Mouse (Mus musculus) adrenal gland, postnatal 36 days (tissue): Measurements from ENCODE around the gene Gm36028. TPM values are rescaled to one million over a fixed set of nuclear protein-coding genes. Genes with fewer than 3 reads are reported as not detected.

Experiments used
- DNase-seq, 2 experiments: peaks; one replicate each; pipeline ENCODE4 v3.0.0; 2021; ENCODE audit warnings: mixed read lengths in 1 of 2
- long read RNA-seq, 2 experiments: library from polyadenylated mRNA; stranded (forward); transcript quantifications; one replicate each; pipeline ENCODE4 v2.0.0; 2021; ENCODE audit warnings: borderline sequencing depth in 2 of 2
- total RNA-seq, 2 experiments: library from RNA; stranded (reverse); gene quantifications; 2 replicates each; pipeline ENCODE4 v1.2.3; 2021

Gene Gm36028
- total RNA-seq = under 1 TPM in 1 of 2 experiments, not detected in 1; 0.49 TPM
- long read RNA-seq, experiment 1, partial matches to known transcripts = 0 of 1 reads
- long read RNA-seq, experiment 1, other reads (novel, unspliced or antisense) = 0 of 1 reads
- long read RNA-seq, experiment 2 = 0 reads

DNA sequence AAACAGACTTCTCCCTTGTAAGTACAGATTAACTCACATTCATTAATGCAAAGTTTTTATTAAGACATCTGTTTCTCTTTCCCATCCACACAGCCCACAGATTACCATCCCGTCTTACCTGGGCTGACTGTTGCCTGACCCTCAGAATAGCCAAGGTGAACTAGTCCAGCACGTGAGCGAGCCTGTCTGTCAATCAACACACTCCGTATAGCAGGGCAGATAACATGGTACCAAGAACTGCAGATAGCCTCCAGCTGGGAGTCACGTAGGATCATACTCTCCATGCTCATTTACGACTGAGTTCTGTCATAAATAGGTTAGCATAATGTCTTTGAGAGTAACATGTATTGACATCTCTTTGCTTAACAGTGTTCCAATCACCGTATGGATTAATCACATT, at the start of gene Gm36028:
Gm36028 (minus strand) TSS at position 118 of the 400 bp plus-strand sequence.
- no peak for DNase-seq

DNA sequence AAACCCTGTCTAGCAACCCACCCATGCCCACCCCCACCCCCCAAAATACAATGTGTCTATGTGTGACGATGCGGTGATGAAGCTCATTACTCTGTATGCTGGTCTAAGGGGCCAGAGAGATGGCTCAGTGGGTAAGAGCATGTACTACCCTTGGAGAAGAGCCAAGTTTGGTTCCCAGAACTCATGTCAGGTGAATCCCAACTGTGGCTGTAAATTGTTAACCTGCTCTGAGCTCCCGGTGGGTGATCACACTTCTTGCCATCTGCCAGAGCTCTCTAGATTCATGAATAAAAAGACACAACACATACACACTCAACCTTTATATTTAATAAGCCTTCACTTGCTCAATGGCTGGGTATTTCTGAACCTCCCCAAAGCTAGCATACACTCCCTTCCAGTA, 45.5 kb upstream of the Gm36028 start:
- no peak for DNase-seq

DNA sequence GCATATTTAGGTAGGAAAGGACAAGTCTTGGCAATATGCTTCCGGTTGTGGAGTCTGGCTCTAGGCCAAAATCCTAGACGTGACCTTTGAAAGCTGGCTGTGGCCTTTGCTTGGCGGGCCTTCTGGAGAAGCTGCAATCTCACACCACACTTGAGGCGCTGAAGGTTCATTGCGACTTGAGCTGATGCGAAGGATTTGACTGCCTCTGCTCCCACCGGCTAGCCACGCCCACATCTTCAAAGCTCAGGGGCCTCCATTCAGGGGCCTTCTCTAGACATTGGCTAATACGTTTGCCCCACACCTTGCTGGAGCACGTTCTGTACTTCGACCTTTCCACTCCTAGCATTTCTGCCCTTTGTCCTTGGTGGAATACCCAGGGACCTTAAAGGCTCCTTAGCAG, 40.4 kb upstream of the Gm36028 start:
- DNase-seq = no peak

DNA sequence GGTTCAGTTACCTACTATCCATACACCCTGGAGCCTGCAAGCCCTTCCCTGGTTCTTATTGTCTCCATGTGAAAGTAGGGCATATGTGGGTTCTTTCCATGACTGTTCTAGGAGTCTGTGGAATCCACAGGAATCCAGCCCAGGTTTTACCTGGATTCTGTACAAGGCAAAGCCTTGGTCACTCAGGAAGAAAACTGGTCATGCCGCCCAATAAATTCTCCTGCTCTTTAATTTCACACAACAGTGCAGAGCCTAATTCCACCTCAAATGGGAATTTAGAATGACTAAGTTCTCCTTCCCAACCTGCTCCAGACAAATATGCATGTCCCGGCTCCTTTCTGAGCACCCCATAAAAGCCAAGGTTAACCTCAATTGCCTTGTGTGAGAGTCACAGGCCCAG, 38.4 kb upstream of the Gm36028 start:
- peak; percentile 32 to 38 for DNase-seq

DNA sequence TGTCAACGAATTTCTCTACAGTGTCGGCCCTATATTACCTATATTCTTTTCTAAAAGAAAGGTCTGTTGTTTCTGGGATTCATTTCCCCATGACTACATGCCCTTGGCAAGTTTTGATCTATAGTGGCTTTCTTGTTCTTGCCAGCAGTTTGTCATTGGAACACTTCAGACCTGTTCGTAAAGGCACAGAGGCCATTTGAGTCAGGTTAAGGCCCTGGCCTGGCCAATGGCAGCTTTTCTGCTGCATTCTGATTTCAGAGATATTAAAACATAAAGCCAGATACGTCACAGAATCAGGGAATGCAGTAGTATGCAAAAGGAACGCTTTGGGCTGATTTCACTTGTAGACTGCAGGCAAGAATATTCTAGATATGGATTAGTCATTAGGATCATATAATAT, 37.8 kb upstream of the Gm36028 start:
- DNase-seq = no peak

DNA sequence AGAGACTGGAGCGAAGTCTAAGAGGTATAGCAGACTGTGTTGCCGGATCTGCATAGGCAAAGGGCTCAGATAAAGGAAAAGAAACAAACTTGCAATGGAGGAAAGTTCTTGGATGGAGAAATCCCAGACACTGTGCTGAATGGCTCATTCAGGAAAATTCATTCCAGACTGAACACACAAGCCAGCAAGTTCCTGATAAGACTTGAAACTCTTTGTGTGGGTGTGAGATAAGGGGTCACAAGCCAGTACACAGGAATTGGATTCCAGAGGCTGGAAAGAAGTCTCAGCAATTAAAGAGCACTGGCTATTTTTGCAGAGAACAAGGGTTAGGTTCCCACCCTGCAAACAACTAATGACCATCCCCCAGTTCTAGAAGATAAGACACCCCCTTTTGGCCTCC, 33.0 kb upstream of the Gm36028 start:
- DNase-seq = no peak

DNA sequence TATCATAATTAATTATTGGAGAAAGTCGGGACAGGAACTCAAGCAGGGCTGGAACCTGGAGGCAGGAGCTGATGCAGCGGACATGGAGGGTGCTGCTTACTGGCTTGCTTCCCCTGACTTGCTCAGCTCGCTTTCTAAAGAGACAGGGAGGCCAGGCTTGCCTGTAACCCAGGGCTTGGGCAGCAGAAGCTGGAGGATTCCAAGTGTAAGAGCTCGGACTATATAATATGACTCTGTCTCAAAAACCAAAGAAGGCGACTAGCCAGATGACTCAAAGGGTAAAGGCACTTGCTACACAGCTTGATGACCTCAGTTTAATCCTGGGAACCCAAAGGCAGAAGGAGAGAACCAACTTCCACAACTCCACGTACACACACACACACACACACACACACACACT, 32.4 kb upstream of the Gm36028 start:
- no peak for DNase-seq

DNA sequence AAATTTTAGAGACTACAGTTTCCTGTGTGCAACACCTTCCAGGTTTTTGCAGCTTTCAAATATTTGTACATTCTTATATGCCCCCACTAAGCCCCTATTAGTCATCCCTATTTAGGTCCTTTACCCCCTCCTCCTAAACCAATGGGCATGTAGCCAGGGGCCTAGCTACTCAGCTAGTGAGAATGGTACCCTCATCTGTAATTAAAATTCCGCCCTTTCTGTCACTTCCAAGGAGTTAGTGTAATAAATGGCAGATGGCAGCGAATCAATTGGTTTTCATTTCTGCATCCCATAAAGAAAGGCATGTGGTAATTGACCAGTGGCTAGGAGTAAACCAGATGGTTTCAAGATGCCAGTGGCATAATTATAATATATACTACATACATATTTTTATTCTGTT, 31.7 kb upstream of the Gm36028 start:
- DNase-seq = no peak

DNA sequence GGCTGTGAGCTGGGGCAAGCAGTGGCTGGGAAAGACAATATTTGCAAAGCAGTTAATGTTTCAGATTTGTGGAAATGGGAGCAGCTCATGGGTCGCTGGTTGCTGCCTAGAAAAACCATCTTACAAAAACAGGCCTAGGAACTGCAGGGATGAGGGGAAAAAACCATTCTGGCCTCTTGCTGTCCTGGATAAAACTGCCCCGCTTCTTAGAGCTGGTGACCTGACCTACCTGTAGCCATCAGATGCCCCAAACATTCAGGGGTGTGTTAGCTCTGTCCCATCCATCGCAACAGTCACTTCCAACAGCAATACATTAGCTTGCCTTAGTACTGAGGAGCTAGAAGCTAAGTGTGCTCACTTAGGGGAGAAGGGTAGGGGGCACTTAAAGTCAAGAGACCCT, 28.0 kb upstream of the Gm36028 start:
- no peak for DNase-seq

DNA sequence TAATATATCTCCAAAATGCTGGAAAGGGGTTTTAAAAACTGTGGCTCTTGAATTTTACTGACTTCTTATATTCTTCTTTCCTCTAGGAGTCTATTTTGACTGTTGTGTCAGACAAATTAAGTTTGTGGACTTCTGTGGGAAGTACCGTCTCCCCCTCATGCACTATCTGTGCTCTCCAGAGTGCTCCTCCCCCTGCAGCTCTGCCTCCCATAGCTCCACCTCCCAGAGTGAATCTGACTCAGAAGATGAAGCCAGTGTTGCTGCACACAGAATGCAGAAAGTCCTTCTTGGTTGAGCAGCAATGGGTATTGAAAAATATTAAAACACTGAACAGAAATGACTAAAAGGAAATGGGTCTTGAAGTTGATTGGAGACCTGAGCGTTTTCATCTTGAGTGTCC, 20.2 kb upstream of the Gm36028 start:
- DNase-seq = peak; percentile 56 to 69

DNA sequence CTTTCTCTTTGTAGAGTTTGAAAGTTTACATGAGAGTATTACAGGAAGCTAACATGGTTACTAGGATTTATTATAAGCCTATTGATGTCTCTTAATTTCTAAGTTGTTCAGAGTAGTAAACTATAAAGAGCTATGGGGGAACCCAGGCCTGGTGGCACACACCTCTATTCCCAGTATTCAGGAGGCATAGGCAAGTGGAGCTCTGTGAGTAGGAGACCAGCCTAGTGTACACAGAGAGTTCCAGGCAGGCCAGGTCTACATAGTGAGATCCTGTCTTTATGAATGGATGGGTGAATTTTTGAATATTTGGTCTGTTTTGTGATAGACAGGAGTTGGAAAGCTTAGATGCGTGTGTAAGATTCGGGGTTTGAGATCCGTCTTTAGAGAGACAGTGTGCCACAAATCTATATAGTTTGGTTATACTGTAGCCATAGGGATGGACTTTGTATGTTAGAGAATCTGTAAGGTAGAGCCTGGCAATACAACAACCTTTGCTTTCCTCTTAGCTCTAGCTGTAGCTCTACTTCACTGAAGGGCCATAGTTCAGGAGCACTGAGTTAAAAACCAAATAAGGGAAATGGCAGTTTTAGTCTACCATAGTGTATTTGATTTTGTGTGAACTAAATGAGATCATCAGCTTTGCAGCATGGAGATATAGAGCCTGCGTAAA, 18.9 kb upstream of the Gm36028 start:
- DNase-seq = no peak

DNA sequence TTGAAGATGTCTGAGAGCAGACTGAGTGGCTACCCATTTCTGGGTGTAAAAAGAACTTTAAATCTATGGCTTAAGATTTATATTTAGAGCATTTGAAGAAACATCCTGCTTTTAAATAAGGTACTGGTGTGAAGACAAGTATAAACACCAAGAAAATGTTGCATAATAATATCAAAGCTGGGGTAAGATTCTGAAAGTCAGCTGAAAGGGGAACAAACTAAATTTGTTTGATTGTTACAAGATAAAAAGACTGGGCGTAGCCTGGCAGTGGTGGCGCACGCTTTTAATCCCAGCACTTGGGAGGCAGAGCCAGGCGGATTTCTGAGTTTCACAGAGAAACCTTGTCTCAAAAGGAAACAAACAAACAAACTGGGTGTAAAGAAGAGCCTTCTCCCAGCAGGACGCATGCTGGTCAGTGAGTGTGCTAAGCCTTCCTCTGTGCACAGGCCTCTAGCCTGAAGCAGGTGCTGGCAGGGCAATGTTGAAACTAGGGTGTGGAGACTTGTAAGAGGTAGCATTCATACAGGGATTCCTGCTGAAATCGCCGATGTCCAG, 18.1 kb upstream of the Gm36028 start:
- DNase-seq = no peak

DNA sequence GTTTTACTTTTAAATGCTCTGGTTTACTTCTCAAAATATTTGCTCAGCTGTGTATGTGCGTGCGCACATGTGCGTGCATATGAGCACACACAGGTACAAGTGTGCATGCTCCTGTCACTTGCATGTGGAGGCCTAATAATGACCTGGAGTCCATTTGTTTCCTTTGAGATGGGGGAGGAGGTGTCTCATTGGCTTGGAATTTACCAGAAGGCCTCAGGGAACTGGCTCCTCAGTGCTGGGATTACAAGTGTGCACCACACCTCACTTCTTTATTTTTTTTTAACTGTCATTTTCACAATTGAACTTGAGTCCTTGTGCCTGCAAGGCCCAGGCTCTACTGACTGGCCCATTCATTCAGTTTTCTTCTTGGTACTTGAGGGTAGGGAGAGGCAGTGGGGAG, 16.5 kb upstream of the Gm36028 start:
- DNase-seq = no peak

DNA sequence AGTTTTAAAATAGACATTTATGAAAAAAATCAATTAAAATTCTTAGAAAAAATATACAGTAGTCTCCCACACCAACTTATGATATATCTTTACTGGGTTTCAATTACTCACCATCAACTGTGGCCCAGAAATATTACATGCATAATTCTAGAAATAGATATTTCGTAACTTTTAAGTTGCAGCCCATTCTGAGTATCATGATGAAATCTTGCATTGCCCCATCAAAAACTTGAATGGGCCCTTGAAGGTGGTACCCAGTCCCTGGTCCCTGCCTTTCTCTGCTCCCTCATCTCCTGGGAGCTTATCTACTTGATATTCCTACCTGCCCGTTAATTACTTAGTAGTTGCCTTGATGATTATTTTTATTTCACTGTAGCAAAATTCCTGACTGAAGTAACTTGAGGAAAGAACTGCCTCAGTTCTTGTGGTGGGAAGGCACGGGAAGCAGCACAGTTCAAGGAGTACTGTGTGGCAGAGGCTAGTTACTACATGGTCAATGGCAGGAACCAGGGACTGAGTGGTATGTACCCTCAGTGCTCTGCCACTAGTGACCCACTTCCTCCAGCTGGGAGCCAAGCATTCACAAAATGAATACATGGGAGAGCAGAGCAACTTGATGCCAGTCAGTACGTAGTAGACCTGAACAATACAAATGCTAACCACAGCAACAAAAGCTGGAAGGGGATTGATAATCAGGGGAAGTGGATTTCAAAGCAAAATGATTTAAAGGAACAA, 13.7 kb upstream of the Gm36028 start:
- DNase-seq = no peak

DNA sequence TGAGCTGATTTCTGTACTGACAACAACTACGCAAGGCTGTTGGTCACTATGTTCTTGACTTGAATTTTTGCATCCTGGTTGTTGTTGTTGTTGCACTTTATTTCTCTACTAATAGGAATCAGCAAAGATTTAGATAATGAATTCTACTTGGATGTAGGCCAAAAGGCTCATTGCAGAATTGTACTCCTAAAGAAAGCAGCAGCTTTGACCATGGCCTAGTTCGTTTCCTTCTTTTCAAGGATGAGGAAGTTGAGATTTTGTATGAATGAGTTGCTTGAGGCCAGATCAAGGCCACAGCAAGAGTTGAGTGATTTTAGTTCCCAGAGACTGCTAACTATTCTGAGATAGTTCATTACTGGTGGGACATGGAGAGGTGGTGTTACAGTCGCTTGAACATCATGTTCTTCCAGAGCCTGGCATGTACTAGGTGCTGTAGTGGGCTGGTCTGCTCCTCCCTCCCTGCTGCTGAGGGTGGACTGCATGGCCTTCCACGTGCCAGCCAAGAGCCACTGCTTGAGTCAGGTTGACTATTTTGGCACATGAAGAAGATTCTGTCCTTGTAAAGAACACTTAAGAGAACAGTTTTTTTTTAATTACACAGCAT, 10.3 kb upstream of the Gm36028 start:
- peak; percentile 76 to 79 for DNase-seq

DNA sequence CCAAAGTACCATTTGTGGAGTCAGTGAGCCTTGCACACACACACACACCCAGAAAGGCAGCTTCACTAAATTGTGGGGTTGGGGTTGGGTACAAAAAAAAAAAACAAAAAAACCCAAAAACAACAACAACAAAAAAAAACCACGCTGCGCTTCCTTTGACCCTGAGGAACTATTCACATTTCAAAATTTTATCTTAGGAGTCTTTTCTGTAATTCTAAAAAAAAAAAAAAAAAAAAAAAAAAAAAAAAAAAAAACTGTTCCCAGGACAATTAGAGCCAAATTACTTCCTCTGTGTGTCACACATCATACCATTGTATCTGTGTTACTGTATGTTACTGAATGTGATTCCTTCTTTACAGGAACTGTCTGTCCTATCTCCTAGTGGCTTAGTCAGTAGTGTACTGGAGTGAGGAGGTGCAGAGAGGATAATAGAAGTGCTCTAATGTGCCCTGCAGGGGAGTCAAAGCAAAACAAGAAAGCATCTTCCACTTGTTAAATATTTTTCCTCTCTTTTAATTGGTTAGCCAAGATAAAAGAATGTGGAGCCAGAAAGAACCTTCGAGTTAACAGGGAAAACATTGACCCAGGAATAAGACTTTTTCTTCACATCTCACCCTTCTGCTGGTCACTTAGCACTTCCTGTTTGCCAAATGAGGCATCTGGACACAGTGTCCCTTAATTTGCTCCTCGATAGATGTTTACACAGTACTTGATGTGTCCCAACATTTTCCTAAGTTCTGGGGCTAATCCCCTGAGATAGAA, 8.7 kb upstream of the Gm36028 start:
- DNase-seq = no peak

DNA sequence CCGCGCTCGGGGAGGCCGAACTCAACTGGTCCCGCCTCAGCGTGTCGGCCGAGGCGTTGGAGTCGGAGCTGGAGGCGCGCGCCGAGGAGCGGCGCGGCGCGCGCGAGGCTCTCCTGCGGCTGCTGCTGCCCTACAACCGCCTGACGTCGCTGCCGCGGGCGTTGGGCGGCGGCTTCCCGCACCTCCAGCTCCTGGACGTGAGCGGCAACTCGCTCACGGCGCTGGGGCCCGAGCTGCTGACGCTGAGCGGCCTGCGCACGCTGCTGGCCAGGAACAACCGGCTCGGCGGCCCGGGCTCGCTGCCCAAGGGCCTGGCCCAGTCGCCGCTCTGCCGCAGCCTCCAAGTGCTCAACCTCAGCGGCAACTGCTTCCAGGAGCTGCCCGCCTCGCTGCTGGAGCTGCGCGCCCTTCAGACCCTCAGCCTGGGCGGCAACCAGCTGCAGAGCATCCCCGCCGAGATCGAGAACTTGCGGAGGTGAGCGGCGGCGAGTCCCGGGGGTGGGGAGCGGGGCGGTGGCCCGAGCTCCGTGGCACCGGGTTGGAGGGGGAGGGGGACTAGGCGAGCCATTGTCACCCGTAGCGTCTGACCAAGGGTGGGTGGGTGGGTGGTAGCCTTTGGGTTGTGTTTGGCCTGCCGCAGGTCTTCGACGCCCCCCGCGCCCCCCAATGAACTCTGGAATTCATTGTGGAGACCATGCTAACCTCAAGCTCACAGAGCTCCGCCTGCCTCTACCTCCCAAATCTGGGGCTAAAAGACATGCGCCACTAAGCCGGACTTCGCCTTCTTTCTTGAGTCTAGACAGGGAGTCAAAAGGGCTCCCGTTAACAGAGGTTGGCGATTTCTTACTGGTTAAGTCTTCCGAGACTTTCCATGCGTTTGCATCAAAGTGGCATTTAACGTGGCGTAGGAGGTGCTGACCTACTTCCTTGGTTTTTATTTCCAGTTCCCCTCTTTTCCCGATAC, 7.8 kb upstream of the Gm36028 start:
- DNase-seq = peak; percentile 53 to 67

DNA sequence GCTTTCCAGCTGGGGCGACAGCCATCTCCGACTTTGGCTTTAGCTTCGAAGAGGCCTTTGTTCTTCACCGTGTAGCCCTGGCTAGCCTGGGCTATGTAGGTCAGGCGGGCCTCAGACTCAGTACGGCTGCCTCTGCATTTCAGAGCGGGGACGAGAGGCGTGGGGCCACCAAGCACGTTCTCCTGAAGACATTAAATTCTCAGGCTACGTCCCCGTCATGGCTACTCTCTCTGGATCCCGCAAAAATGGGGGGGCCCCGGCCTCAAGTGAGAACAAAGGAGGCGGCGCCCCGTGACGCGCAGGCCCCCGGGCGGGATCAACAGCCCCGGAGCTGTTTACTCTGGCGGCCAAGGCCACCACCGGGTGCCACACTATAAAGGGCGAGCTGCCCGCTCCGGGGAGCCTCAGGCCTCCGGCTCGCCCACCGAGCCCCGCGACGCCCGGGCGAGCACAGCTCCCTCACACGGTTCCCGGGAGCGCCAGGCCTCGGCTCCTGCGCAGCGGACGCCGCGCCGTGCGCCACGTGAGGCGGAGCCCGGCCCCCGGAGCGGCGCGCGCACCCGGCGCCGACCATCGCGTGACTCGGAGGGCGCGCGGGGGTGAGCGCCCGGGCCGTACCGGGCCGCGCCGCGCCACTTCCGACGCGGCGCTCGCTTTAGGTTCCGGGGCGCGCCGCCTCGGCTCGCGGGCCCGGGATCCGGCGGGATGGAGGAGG, 7.0 kb upstream of the Gm36028 start, which contains the start of gene Lrrc58:
Lrrc58 (plus strand) TSS at position 599 of the 715 bp plus-strand sequence.
- DNase-seq = peak; percentile 86 to 93

DNA sequence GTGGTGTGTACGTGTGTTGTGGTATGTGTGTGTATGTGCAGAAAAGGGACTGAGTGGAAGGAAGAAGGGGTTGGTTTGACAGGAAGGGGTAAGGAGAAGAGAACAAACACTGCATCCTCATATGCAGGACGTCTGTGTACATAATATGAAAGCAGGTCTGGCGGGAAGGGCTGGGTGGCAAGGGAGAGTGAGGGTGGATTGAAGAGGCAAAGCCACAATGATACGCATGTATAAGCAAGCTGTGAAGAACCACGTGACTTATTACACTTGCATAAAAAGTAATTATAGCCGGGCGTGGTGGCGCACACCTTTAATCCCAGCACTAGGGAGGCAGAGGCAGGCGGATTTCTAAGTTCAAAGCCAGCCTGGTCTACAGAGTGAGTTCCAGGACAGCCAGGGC, 4.9 kb upstream of the Gm36028 start:
- no peak for DNase-seq

DNA sequence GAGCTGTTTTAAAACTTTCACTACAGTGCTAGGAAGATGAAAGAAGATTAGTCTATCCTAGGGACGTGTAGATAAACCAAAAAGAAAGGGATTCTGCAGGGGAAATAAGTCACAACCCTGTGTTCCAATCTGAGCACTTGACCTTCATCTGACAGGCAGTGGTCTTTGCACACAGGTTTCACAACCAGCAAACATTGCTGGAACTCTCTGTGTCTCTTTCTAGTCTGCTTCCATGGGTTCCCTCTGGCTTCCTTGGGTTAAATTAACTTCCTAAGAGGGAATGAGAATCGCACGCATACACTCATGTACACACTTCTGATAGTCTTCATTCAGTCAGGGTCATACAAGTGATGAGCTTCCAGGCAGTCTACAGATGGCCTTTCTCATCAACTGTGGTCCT, 2.9 kb upstream of the Gm36028 start:
- no peak for DNase-seq
